ENCODE assay signal across 9 mouse cellular contexts in genomic region chr5:134539891-134540290, GRCm38 (mm10). TPM values are rescaled to one million over a fixed set of nuclear protein-coding genes. Genes with fewer than 3 reads are reported as not detected.
DNase-seq lines count a peak whose midpoint lies in the region; ATAC-seq lines count a peak whose summit lies in the region.
"Had no signal": no experiment of that assay in that cellular context is flagged by ENCODE, and none has a peak within 500 bp of the region (broad histone marks: within the 10 kb centered on the region; RNA-seq: fewer than 3 reads in every experiment).

No protein-coding gene starts in this region.

- H3K27me3 ChIP-seq in forebrain, embryonic 13.5 days: no peaks in the 10 kb centered on the region
- H3K27me3 ChIP-seq in limb, embryonic 11.5 days (ENCODE audit: control insufficient read depth, insufficient read depth, low read length): no peaks in the 10 kb centered on the region
- no peaks in the 10 kb centered on the region for H3K27me3 ChIP-seq in midbrain, embryonic 13.5 days

- H3K4me2 ChIP-seq in forebrain, embryonic 13.5 days: no peak overlapping the region
- H3K4me2 ChIP-seq in limb, embryonic 11.5 days (ENCODE audit: low read depth, severe bottlenecking): no peak overlapping the region
- no peak overlapping the region for H3K4me2 ChIP-seq in midbrain, embryonic 13.5 days (replicated peaks)

- H3K9me3 ChIP-seq in forebrain, embryonic 13.5 days (replicated peaks): no peaks in the 10 kb centered on the region
- H3K9me3 ChIP-seq in limb, embryonic 11.5 days (ENCODE audit: control insufficient read depth, low read length): no peaks in the 10 kb centered on the region; the same call in 1 of the 2 replicates
- peaks cover 2% of the 10 kb centered on the region; the same call in 1 of the 2 replicates for H3K9me3 ChIP-seq in midbrain, embryonic 13.5 days

- peaks cover 27% of the 10 kb centered on the region for H3K36me3 ChIP-seq in forebrain, embryonic 13.5 days (ENCODE audit: poor library complexity, severe bottlenecking)
- H3K36me3 ChIP-seq in limb, embryonic 11.5 days (ENCODE audit: control insufficient read depth, insufficient read depth, low read length): peaks cover 4% of the 10 kb centered on the region
- peaks cover 34% of the 10 kb centered on the region for H3K36me3 ChIP-seq in midbrain, embryonic 13.5 days

- peak overlapping the region; percentile 44 for H3K27ac ChIP-seq in forebrain, embryonic 13.5 days
- H3K27ac ChIP-seq in limb, embryonic 11.5 days (replicated peaks; ENCODE audit: low read depth, low read length): peak overlapping the region; percentile 68
- peak overlapping the region; percentile 40; the same call in 1 of the 2 replicates for H3K27ac ChIP-seq in midbrain, embryonic 13.5 days

- peak; percentile 69 for ATAC-seq in forebrain, embryonic 13.5 days
- peak; percentile 88 for ATAC-seq in limb, embryonic 11.5 days (ENCODE audit: insufficient number of reproducible peaks, low FRiP score, low TSS enrichment, low read depth)
- peak; percentile 35; the same call in 1 of the 2 replicates for ATAC-seq in midbrain, embryonic 13.5 days

- DNase-seq in cerebellum, postnatal 10 days: peak; percentile 80
- DNase-seq in cerebellum, adult 9-10 months: no peak
- peak; percentile 87 for DNase-seq in adrenal gland, adult 2 months
- DNase-seq in heart, postnatal 4 days: peak; percentile 81
- DNase-seq in limb, embryonic 11.5 days (ENCODE audit: low spot score): peak; percentile 77
- peak; percentile 82 for DNase-seq in thymus, postnatal 14 days

- no peak overlapping the region for H3K4me3 ChIP-seq in forebrain, embryonic 13.5 days
- H3K4me3 ChIP-seq in limb, embryonic 11.5 days (ENCODE audit: low read depth, low read length): no peak overlapping the region
- H3K4me3 ChIP-seq in midbrain, embryonic 13.5 days (replicated peaks): no peak overlapping the region

- no peak overlapping the region for H3K9ac ChIP-seq in forebrain, embryonic 13.5 days
- H3K9ac ChIP-seq in limb, embryonic 11.5 days (ENCODE audit: low read length): peak overlapping the region; percentile 41; the same call in 1 of the 2 replicates
- no peak overlapping the region for H3K9ac ChIP-seq in midbrain, embryonic 13.5 days (replicated peaks)

- WGBS in forebrain, embryonic 13.5 days: 15% methylated on average over 3 of the region's 3 CpGs
- WGBS in limb, embryonic 11.5 days: 8% methylated on average over 3 of the region's 3 CpGs
- WGBS in midbrain, embryonic 13.5 days: 5% methylated on average over 3 of the region's 3 CpGs

- peaks cover 28% of the 10 kb centered on the region for H3K4me1 ChIP-seq in forebrain, embryonic 13.5 days
- peaks cover 8% of the 10 kb centered on the region; the same call in 1 of the 2 replicates for H3K4me1 ChIP-seq in limb, embryonic 11.5 days (ENCODE audit: control insufficient read depth, insufficient read depth, low read length)
- peaks cover 30% of the 10 kb centered on the region for H3K4me1 ChIP-seq in midbrain, embryonic 13.5 days (replicated peaks)

RNA-seq across cellular contexts. Expression of gene Clip2, which starts 12.3 kb away (rescaled TPM):
- total RNA-seq in adrenal gland, adult 2 months (2021): 10 to 100 TPM; 13.3 to 21.5 TPM
- polyA plus RNA-seq in adrenal gland, adult 2 months (2012; rRNA removed): 15.1 and 16.8 TPM in 2 replicates
- polyA plus RNA-seq in forebrain, embryonic 13.5 days (2015; fragmentation: Nextera tagmentation; extraction: Ambion mirVana): 9.4 and 11.4 TPM in 2 replicates
- total RNA-seq in heart, postnatal 4 days (2021): 10 to 100 TPM; 13.0 to 14.2 TPM
- polyA plus RNA-seq in limb, embryonic 11.5 days (2014; fragmentation: Nextera tagmentation; extraction: Ambion mirVana): 6.8 and 6.9 TPM in 2 replicates
- 13.4 and 15.3 TPM in 2 replicates for polyA plus RNA-seq in midbrain, embryonic 13.5 days (2015; fragmentation: Nextera tagmentation; extraction: Ambion mirVana)

RNA-seq across cellular contexts. Expression of gene Syna, which starts 20.1 kb away (rescaled TPM):
- total RNA-seq in adrenal gland, adult 2 months (2021): not detected
- 0.04 TPM in 1 of 2 replicates, not detected in the other for polyA plus RNA-seq in adrenal gland, adult 2 months (2012; rRNA removed)
- 0.31 and 0.52 TPM in 2 replicates for polyA plus RNA-seq in forebrain, embryonic 13.5 days (2015; fragmentation: Nextera tagmentation; extraction: Ambion mirVana)
- not detected for total RNA-seq in heart, postnatal 4 days (2021)
- not detected in 2 replicates for polyA plus RNA-seq in limb, embryonic 11.5 days (2014; fragmentation: Nextera tagmentation; extraction: Ambion mirVana)
- 0.47 and 0.48 TPM in 2 replicates for polyA plus RNA-seq in midbrain, embryonic 13.5 days (2015; fragmentation: Nextera tagmentation; extraction: Ambion mirVana)
- total RNA-seq: gastrocnemius, postnatal 4 days had no signal

RNA-seq across cellular contexts. Expression of gene Rfc2, which starts 41.3 kb away (rescaled TPM):
- 10 to 100 TPM; 40.0 to 48.4 TPM for total RNA-seq in adrenal gland, adult 2 months (2021)
- polyA plus RNA-seq in adrenal gland, adult 2 months (2012; rRNA removed): 25.2 and 29.5 TPM in 2 replicates
- 285 and 304 TPM in 2 replicates for polyA plus RNA-seq in forebrain, embryonic 13.5 days (2015; fragmentation: Nextera tagmentation; extraction: Ambion mirVana)
- total RNA-seq in heart, postnatal 4 days (2021): 10 to 100 TPM; 75.2 to 78.2 TPM
- polyA plus RNA-seq in limb, embryonic 11.5 days (2014; fragmentation: Nextera tagmentation; extraction: Ambion mirVana): 395 and 420 TPM in 2 replicates
- 215 and 219 TPM in 2 replicates for polyA plus RNA-seq in midbrain, embryonic 13.5 days (2015; fragmentation: Nextera tagmentation; extraction: Ambion mirVana)

Comparison
In these comparisons a context has a peak if more than half of its experiments do, and no peak if none do; other contexts are left out.
1. ATAC-seq: peak in every context shown above with its lines; median percentile 88 in limb, embryonic 11.5 days; 69 in forebrain, embryonic 13.5 days; 35 in midbrain, embryonic 13.5 days.